ENCODE assay signal across 20 mouse cellular contexts in the genomic region with DNA sequence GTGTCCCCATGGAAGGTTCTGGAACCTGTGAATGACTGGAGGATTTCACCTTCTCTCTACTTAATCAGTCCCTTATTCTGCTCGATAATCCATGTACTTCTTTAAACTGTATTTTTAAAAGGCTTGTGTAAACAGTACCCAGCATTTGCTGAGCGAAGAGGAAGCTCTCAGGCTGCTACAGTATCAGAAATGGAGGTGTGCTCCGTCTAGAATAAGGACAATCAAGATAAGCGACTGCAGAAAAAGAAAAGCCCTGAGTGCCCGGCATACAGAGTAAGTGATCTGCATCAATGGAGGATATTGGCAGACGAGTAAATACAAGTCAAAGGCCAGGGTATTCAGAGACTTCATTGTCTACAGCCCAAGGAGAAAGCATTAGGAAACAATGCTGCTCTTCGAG. TPM values are rescaled to one million over a fixed set of nuclear protein-coding genes. Genes with fewer than 3 reads are reported as not detected.
DNase-seq lines count a peak whose midpoint lies in the region; TF ChIP-seq lines count a peak whose summit lies in the region.
"Had no signal": no experiment of that assay in that cellular context is flagged by ENCODE, and none has a peak within 500 bp of the region (broad histone marks: within the 10 kb centered on the region; RNA-seq: fewer than 3 reads in every experiment).

No protein-coding gene starts in this region.

- peak; percentile 4 for DNase-seq in heart, adult 11 months
- no peak for DNase-seq in heart, postnatal 25 days (ENCODE audit: low spot score)
- DNase-seq in MEL (ENCODE audit: low read depth, low spot score), result peak; percentile 57
- DNase-seq in adrenal gland, postnatal 14 days, result no peak
- DNase-seq: adrenal gland, adult 2 months; adrenal gland, adult 8-10 months; adrenal gland, postnatal 10 days; adrenal gland, postnatal 25 days; adrenal gland, postnatal 36 days; B cell, adult 2 months; cerebellum, adult 11 months; cerebellum, adult 11-12 months; cerebellum, adult 18-20 months; cerebellum, adult 2 months; cerebellum, adult 8-10 months had no signal

- H3K79me2 ChIP-seq in MEL (ENCODE audit: control insufficient read depth, insufficient read depth, low read length, poor library complexity), result no peaks in the 10 kb centered on the region

- H3K27me3 ChIP-seq in MEL (ENCODE audit: control insufficient read depth in 1 of 2, insufficient read depth in 2 of 2, low read length in 2 of 2), result no peaks in the 10 kb centered on the region
- H3K27me3 ChIP-seq: CH12.LX, Patski had no signal

- TF ChIP-seq POLR2A in MEL (IDR thresholded peaks at IDR 0.05; ENCODE audit: control insufficient read depth in 1 of 2, insufficient read depth in 1 of 2, low read depth in 1 of 2, low read length in 2 of 2, poor library complexity in 1 of 2), result no peak

- peak; percentile 52 to 53; a peak in 3 of 4 replicates for TF ChIP-seq EP300 in MEL (IDR thresholded peaks at IDR 0.05; ENCODE audit: low read depth in 1 of 2, low read length in 2 of 2)

- no peak for TF ChIP-seq RAD21 in MEL (IDR thresholded peaks at IDR 0.05; ENCODE audit: low read depth, low read length)

- H3K4me1 ChIP-seq in MEL (ENCODE audit: control insufficient read depth in 1 of 2, insufficient read depth in 2 of 2, low read length in 2 of 2), result peaks cover 0 to 24% of the 10 kb centered on the region in 2 experiments

- no peak overlapping the region; the same call in 1 of the 2 replicates for H3K27ac ChIP-seq in MEL (ENCODE audit: control insufficient read depth, low read depth, low read length)

- no peaks in the 10 kb centered on the region for H3K9me3 ChIP-seq in MEL (replicated peaks; ENCODE audit: insufficient read depth, low read length)

- TF ChIP-seq CTCF in MEL (IDR thresholded peaks at IDR 0.05 in 2 of 3, conservative IDR thresholded peaks at IDR 0.05 in 1 of 3; ENCODE audit: control insufficient read depth in 1 of 3, insufficient read depth in 1 of 3, low read depth in 2 of 3, low read length in 3 of 3, poor library complexity in 1 of 3, severe bottlenecking in 1 of 3), result no peak

- peaks cover 0 to 18% of the 10 kb centered on the region in 2 experiments; a peak in 2 of 4 replicates for H3K36me3 ChIP-seq in MEL (ENCODE audit: control insufficient read depth in 1 of 2, insufficient read depth in 2 of 2, low read length in 2 of 2)
- H3K36me3 ChIP-seq: G1E had no signal

- H3K9ac ChIP-seq in MEL (ENCODE audit: control insufficient read depth, low read depth, low read length, poor library complexity, severe bottlenecking), result no peak overlapping the region

- 0 out of 4 replicates have a peak overlapping the region, but pooled peaks of 1 of the 2 experiments have one; percentile 6 for H3K4me3 ChIP-seq in MEL (ENCODE audit: control insufficient read depth in 1 of 2, insufficient read depth in 1 of 2, low read depth in 2 of 2, low read length in 2 of 2)

- intact Hi-C loops in heart, postnatal 25 days (cut with DNase I), result no loop called here

TF ChIP-seq in MEL, 35 proteins besides CTCF, POLR2A, EP300 and RAD21:
- TF ChIP-seq NELFE (IDR thresholded peaks at IDR 0.05; ENCODE audit: low read depth, low read length) (no peak), JUND (IDR thresholded peaks at IDR 0.05; ENCODE audit: low read depth, low read length) (no peak), SIN3A (IDR thresholded peaks at IDR 0.05; ENCODE audit: low read length) (peak; percentile 25; the same call in 1 of the 2 replicates), GATA1 (IDR thresholded peaks at IDR 0.05; ENCODE audit: low read depth, low read length) (peak; percentile 71; the same call in 1 of the 2 replicates), ZNF384 (IDR thresholded peaks at IDR 0.05; ENCODE audit: low read depth, low read length) (no peak), TBP (IDR thresholded peaks at IDR 0.05; ENCODE audit: low read depth, low read length) (no peak), TCF12 (IDR thresholded peaks at IDR 0.05; ENCODE audit: low read depth, low read length) (peak; percentile 44; the same call in 1 of the 2 replicates), MYB (IDR thresholded peaks at IDR 0.05; ENCODE audit: low read depth, low read length) (no peak), RCOR1 (IDR thresholded peaks at IDR 0.05; ENCODE audit: low read depth, low read length) (0 out of 2 replicates have a peak, but pooled peaks have one; percentile 30)

RNA-seq across cellular contexts. Expression of a gene that starts 25.6 kb away (rescaled TPM):
- total RNA-seq in heart, postnatal 25 days (2021), result 10 to 100 TPM; 16.3 to 18.6 TPM
- total RNA-seq in MEL (2012; rRNA removed), result 13.3 and 14.4 TPM in 2 replicates
- 10 to 100 TPM in 1 of 2 experiments, not detected in 1; 23.8 TPM for polyA plus RNA-seq in MEL (2012; ENCODE audit: insufficient read depth in 1 of 2, insufficient read length in 2 of 2, low read depth in 1 of 2, low replicate concordance in 2 of 2, missing spikeins in 1 of 2)
- total RNA-seq in adrenal gland, postnatal 14 days (2021), result 5.7 and 17.9 TPM in 2 replicates
- polyA plus RNA-seq: G1E, Patski had no signal

RNA-seq across cellular contexts. Expression of a gene that starts 26.3 kb away (rescaled TPM):
- under 1 TPM; 0.11 to 0.26 TPM for total RNA-seq in heart, postnatal 25 days (2021)
- not detected in 2 replicates for total RNA-seq in MEL (2012; rRNA removed)
- polyA plus RNA-seq in MEL (2012; ENCODE audit: insufficient read depth in 1 of 2, insufficient read length in 2 of 2, low read depth in 1 of 2, low replicate concordance in 2 of 2, missing spikeins in 1 of 2), result not detected
- total RNA-seq in adrenal gland, postnatal 14 days (2021), result 5.7 and 6.1 TPM in 2 replicates
- polyA plus RNA-seq: activated CD4-positive, CD25-positive, alpha-beta regulatory T cell, adult 4 months; CD4-positive, CD25-positive, alpha-beta regulatory T cell, adult 4 months; G1E; Patski had no signal

Comparison
In these comparisons a context has a peak if more than half of its experiments do, and no peak if none do; other contexts are left out.
1. DNase-seq: peak in heart, adult 11 months (single experiment) and MEL (single experiment); none in heart, postnatal 25 days (single experiment) and adrenal gland, postnatal 14 days (single experiment).